Mouse (Mus musculus): Measurements from ENCODE around the gene Ptges3l. TPM values are rescaled to one million over a fixed set of nuclear protein-coding genes. Genes with fewer than 3 reads are reported as not detected.
A peak's percentile ranks its signal among the peaks of the same experiment; 100 is the strongest.
"Not testable (repeated sequence)": the region's sequence is repeated elsewhere in the genome, so short reads cannot be mapped to it uniquely, and the experiment has no call there.

Ptges3l gene
- 11.1 and 12.4 TPM in 2 replicates for polyA plus RNA-seq (2015; fragmentation: Nextera tagmentation; extraction: Ambion mirVana)

DNA sequence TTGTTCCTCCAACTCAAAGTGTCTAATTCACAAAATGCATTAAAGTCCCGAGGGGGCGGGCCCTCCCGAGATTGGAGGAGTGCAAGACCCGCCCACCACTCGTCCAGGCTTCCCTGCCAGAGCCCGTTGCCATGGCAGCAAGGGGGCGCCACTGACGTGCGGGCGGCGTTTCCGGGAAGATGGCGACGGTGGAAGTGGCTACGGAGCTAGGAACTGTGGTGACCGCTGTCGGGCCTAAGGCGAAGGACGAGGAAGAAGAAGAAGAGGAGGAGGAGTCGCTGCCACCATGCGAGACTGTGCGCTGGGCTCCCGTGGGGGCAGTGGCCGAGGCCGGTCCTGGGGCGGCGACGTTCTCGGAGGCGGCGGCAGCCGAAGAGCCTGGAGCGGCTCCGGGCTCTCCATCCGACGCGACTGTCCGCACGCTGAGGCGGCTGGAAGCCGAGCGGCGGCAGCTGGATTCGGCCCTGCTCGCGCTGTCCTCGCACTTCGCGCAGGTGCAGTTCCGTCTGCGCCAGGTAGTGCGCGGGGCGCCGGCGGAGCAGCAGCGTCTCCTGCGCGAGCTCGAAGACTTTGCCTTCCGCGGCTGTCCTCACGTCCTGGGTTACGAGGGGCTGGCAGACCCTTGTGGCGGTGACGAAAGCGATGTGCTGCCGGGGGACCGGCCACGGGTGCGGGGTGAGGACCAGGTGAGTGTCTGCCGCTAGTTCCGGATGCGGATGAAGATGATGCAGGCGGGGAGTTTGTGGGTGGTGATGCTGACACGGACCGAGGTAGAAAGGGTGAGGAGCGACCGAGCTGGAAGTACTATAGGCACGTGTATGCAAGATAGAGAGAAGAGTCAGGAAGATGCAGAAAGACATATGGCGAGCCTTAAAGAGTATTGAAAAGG is at the start of gene Ptges3l, which contains the start of gene Rundc1:
Gene Ptges3l, minus strand, starts transcription at position 409 of the 889 bp plus-strand sequence.
Gene Rundc1, plus strand, starts transcription at position 161 of the 889 bp plus-strand sequence.
- peak within 1 kb of the TSS; percentile 97 for H3K4me3 ChIP-seq (ENCODE audit: low read length)
- WGBS = under 1% methylated on average over 81 of the region's 81 CpGs
- peak; percentile 95 for ATAC-seq
- peak within 1 kb of the TSS; percentile 88 for H3K4me2 ChIP-seq (ENCODE audit: low read depth, low read length)
- peaks cover 19% of the 10 kb centered on the region for H3K4me1 ChIP-seq (ENCODE audit: control insufficient read depth, insufficient read depth, low read length)
- H3K27me3 ChIP-seq (replicated peaks; ENCODE audit: control insufficient read depth, insufficient read depth, low read length) = no peaks in the 10 kb centered on the region
- H3K36me3 ChIP-seq (ENCODE audit: control insufficient read depth, insufficient read depth, low read length) = peaks cover under 1% of the 10 kb centered on the region; the same call in 1 of the 2 replicates
- no peaks in the 10 kb centered on the region for H3K9me3 ChIP-seq (ENCODE audit: control insufficient read depth, low read length)
- H3K9ac ChIP-seq (ENCODE audit: low read depth, low read length) = peak within 1 kb of the TSS; percentile 94
- peak within 1 kb of the TSS; percentile 92 for H3K27ac ChIP-seq (ENCODE audit: low read length)

DNA sequence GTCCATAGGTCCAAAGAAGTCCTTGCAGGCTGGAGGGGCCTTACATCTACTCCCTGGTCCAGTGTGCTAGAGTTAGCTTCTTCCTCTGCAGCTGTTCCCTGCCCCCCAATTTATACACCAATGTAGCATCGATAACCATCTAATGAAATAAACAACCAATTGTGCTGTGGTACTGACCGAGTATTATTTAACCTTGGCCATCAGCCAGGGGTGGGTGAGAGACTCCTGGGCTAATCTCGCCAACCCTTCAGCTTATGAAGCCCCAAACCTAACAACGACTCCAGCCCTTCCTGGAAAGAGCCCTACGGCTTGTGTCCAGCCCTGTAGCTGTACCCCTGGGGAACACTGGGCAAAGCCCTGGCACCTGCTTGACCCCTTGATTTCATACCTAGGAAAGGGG is 49.2 kb upstream of the Ptges3l start:
- ATAC-seq = no peak
- H3K9me3 ChIP-seq (ENCODE audit: control insufficient read depth, low read length) = no peaks in the 10 kb centered on the region
- no peak overlapping the region for H3K9ac ChIP-seq (ENCODE audit: low read depth, low read length)
- 69% methylated on average over 5 of the region's 5 CpGs for WGBS
- peaks cover 10% of the 10 kb centered on the region for H3K4me1 ChIP-seq (ENCODE audit: control insufficient read depth, insufficient read depth, low read length)
- H3K4me2 ChIP-seq (ENCODE audit: low read depth, low read length) = no peak overlapping the region
- no peaks in the 10 kb centered on the region for H3K27me3 ChIP-seq (replicated peaks; ENCODE audit: control insufficient read depth, insufficient read depth, low read length)
- H3K36me3 ChIP-seq (ENCODE audit: control insufficient read depth, insufficient read depth, low read length) = no peaks in the 10 kb centered on the region
- no peak overlapping the region for H3K4me3 ChIP-seq (ENCODE audit: low read length)
- no peak overlapping the region for H3K27ac ChIP-seq (ENCODE audit: low read length)

DNA sequence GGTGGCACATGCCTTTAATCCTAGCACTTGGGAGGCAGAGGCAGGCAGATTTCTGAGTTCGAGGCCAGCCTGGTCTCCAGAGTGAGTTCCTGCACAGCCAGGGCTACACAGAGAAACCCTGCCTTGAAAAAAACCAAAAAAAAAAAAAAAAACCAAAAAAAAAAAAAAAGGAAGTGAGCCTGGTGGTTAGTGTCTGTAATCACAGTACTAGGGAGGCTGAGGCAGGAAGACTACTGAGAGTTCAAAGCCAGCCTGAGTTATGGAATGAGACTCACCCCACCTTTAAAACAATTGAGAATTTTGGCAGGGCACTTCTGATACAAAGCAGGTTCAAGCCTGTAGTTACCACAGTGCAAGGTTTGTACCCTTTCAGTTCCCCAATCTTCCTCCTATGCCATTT is 48.6 kb upstream of the Ptges3l start:
- H3K4me1 ChIP-seq (ENCODE audit: control insufficient read depth, insufficient read depth, low read length); ATAC-seq; H3K9me3 ChIP-seq (ENCODE audit: control insufficient read depth, low read length); H3K27me3 ChIP-seq (replicated peaks; ENCODE audit: control insufficient read depth, insufficient read depth, low read length); H3K27ac ChIP-seq (ENCODE audit: low read length); H3K9ac ChIP-seq (ENCODE audit: low read depth, low read length); H3K36me3 ChIP-seq (ENCODE audit: control insufficient read depth, insufficient read depth, low read length); H3K4me3 ChIP-seq (ENCODE audit: low read length); H3K4me2 ChIP-seq (ENCODE audit: low read depth, low read length): not testable (repeated sequence)
- 77% methylated on average over 1 of the region's 1 CpGs for WGBS

DNA sequence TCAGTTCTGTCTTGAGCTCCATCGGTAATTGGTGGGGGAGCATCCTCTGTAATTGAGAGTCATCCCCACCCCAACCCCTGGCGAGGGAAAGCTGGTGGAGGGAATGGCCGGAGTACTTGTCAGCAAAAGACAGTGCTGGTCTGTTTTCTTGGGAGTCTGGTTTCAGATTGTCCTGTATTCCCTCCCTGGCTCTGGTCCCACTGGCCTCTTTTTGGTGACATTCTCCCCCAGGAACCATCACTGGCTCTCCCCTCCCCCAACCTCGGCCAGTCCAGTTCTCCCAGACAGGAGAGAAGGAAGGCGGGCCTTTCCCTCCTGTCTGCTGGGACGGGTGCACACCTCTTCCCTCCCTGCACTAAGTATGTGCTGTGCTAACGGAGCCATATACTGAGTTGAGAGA is 47.2 kb upstream of the Ptges3l start:
- Histone ChIP-seq H3K4me2 (ENCODE audit: low read depth, low read length) (no peak overlapping the region), H3K4me3 (ENCODE audit: low read length) (no peak overlapping the region), H3K27ac (ENCODE audit: low read length) (no peak overlapping the region), H3K36me3 (ENCODE audit: control insufficient read depth, insufficient read depth, low read length) (no peaks in the 10 kb centered on the region), H3K9me3 (ENCODE audit: control insufficient read depth, low read length) (no peaks in the 10 kb centered on the region), H3K4me1 (ENCODE audit: control insufficient read depth, insufficient read depth, low read length) (peaks cover 8% of the 10 kb centered on the region), H3K27me3 (replicated peaks; ENCODE audit: control insufficient read depth, insufficient read depth, low read length) (no peaks in the 10 kb centered on the region), H3K9ac (ENCODE audit: low read depth, low read length) (no peak overlapping the region)
- 56% methylated on average over 7 of the region's 7 CpGs for WGBS
- no peak for ATAC-seq

DNA sequence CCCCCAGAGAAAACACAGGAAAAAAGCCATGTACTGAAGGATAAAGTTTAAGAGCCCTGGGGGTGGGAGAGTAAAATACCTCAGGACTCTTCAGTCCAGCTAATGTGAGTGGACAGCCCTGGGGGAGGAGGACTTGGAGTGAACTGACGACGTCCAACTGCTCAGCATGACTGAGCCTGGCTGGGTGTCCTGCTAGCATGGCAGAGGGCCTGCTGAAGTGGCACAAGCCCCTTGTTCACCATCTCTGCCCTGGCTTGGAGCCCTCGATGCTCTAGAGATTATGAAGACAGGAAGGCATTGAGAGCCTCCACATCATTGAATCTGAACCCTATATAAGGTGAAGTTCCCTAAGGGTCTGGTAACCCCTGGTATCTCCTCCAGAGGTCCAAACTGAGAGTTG is 46.8 kb upstream of the Ptges3l start:
- Histone ChIP-seq H3K9me3 (ENCODE audit: control insufficient read depth, low read length) (no peaks in the 10 kb centered on the region), H3K36me3 (ENCODE audit: control insufficient read depth, insufficient read depth, low read length) (no peaks in the 10 kb centered on the region), H3K27me3 (replicated peaks; ENCODE audit: control insufficient read depth, insufficient read depth, low read length) (no peaks in the 10 kb centered on the region), H3K4me3 (ENCODE audit: low read length) (no peak overlapping the region), H3K4me2 (ENCODE audit: low read depth, low read length) (no peak overlapping the region), H3K9ac (ENCODE audit: low read depth, low read length) (no peak overlapping the region), H3K27ac (ENCODE audit: low read length) (no peak overlapping the region), H3K4me1 (ENCODE audit: control insufficient read depth, insufficient read depth, low read length) (peaks cover 12% of the 10 kb centered on the region)
- no peak for ATAC-seq
- 49% methylated on average over 3 of the region's 3 CpGs for WGBS

DNA sequence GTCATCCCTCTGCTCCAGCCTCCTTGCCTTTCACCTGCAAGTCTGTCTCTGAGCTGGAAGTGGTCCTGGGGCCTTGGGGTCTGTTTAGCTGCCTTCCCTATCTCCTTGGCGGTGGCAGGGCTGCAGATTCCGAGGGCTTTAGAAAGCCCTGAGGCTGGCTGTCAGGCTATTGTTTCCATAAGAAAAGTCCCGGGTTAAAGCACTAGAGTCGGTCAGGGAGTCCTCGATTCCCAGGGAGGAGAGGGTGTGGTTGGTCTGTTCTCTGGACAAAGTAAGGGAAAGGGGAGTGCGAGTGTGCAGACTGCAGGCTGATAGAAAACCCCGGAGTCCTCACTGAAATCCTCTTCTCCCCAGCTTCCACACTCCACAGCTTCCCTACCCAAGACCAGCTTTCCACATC is 45.1 kb upstream of the Ptges3l start:
- ATAC-seq = no peak
- Histone ChIP-seq H3K9ac (ENCODE audit: low read depth, low read length) (no peak overlapping the region), H3K4me3 (ENCODE audit: low read length) (no peak overlapping the region), H3K9me3 (ENCODE audit: control insufficient read depth, low read length) (no peaks in the 10 kb centered on the region), H3K27me3 (replicated peaks; ENCODE audit: control insufficient read depth, insufficient read depth, low read length) (no peaks in the 10 kb centered on the region), H3K4me2 (ENCODE audit: low read depth, low read length) (no peak overlapping the region), H3K4me1 (ENCODE audit: control insufficient read depth, insufficient read depth, low read length) (peaks cover 12% of the 10 kb centered on the region), H3K27ac (ENCODE audit: low read length) (no peak overlapping the region), H3K36me3 (ENCODE audit: control insufficient read depth, insufficient read depth, low read length) (no peaks in the 10 kb centered on the region)
- WGBS = 47% methylated on average over 7 of the region's 7 CpGs

DNA sequence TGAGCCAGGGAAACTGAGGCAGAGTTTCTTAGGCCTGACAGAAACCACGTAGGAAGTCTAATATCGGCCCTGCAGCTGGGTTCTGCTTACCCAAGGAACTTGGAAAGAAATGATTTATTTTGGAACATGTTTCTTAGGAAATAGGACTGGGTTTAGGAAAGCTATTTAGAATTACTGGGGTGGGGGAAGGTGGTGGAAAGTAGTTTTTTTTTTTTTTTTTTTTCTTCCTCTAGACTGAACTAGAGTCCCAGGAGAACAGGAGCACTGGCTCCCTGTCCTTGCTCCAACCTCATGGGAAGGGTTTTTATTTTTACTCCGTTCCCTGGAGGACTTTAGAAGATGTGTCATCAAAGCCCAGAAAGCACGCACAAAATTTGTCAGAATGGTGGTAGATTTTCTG is 44.0 kb upstream of the Ptges3l start:
- Histone ChIP-seq H3K9ac (ENCODE audit: low read depth, low read length) (no peak overlapping the region; the same call in 1 of the 2 replicates), H3K4me3 (ENCODE audit: low read length) (peak overlapping the region; percentile 82), H3K9me3 (ENCODE audit: control insufficient read depth, low read length) (no peaks in the 10 kb centered on the region), H3K36me3 (ENCODE audit: control insufficient read depth, insufficient read depth, low read length) (no peaks in the 10 kb centered on the region), H3K4me2 (ENCODE audit: low read depth, low read length) (peak overlapping the region; percentile 96), H3K27me3 (replicated peaks; ENCODE audit: control insufficient read depth, insufficient read depth, low read length) (no peaks in the 10 kb centered on the region), H3K27ac (ENCODE audit: low read length) (no peak overlapping the region), H3K4me1 (ENCODE audit: control insufficient read depth, insufficient read depth, low read length) (peaks cover 16% of the 10 kb centered on the region)
- 57% methylated on average over 4 of the region's 4 CpGs for WGBS
- ATAC-seq = no peak

DNA sequence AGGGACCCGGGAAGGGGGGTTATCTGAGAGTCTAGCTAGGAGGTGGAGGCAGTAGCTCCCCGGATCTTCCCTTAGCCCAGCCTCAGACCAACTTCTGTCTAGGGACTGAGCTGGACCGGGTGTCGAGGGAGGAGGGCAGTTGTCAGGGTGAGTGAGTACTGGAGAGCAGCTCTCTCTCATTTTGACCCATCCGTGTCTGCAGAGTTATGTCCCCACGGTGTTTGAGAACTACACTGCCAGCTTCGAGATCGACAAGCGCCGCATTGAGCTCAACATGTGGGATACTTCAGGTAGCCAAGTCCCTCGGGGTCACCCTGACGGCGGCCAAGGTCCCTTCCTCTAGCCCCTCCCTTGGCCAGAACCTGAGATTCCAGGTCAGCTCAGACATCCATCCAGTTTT is 43.6 kb upstream of the Ptges3l start:
- no peak for ATAC-seq
- WGBS = 4% methylated on average over 13 of the region's 13 CpGs
- Histone ChIP-seq H3K4me1 (ENCODE audit: control insufficient read depth, insufficient read depth, low read length) (peaks cover 20% of the 10 kb centered on the region), H3K4me3 (ENCODE audit: low read length) (peak overlapping the region; percentile 82), H3K36me3 (ENCODE audit: control insufficient read depth, insufficient read depth, low read length) (no peaks in the 10 kb centered on the region), H3K9me3 (ENCODE audit: control insufficient read depth, low read length) (no peaks in the 10 kb centered on the region), H3K9ac (ENCODE audit: low read depth, low read length) (peak overlapping the region; percentile 84), H3K27ac (ENCODE audit: low read length) (peak overlapping the region; percentile 80), H3K4me2 (ENCODE audit: low read depth, low read length) (peak overlapping the region; percentile 96), H3K27me3 (replicated peaks; ENCODE audit: control insufficient read depth, insufficient read depth, low read length) (no peaks in the 10 kb centered on the region)

DNA sequence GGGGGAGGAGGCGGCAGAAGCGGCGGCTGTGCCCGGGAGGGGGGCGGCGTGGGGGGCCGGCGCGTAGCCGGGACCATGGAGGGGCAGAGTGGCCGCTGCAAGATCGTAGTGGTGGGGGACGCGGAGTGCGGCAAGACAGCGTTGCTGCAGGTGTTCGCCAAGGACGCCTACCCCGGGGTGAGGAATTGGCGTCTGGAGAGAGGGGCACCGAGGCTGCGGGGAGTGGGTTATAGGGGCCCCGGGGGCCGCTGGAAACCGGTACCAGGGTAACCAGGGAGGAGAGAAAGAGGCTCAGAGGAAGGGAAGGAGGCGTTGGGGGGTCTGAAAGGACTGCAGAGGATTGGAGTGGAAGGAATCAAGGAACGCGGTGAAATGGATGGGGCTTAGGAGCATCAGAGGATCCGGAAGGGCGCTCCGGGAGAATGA is 43.1 kb upstream of the Ptges3l start:
- 1% methylated on average over 30 of the region's 31 CpGs for WGBS
- Histone ChIP-seq H3K36me3 (ENCODE audit: control insufficient read depth, insufficient read depth, low read length) (no peaks in the 10 kb centered on the region), H3K4me2 (ENCODE audit: low read depth, low read length) (peak overlapping the region; percentile 96), H3K4me3 (ENCODE audit: low read length) (peak overlapping the region; percentile 82), H3K9me3 (ENCODE audit: control insufficient read depth, low read length) (no peaks in the 10 kb centered on the region), H3K4me1 (ENCODE audit: control insufficient read depth, insufficient read depth, low read length) (peaks cover 24% of the 10 kb centered on the region), H3K27ac (ENCODE audit: low read length) (peak overlapping the region; percentile 80), H3K27me3 (replicated peaks; ENCODE audit: control insufficient read depth, insufficient read depth, low read length) (no peaks in the 10 kb centered on the region), H3K9ac (ENCODE audit: low read depth, low read length) (peak overlapping the region; percentile 84)
- ATAC-seq = peak; percentile 10; the same call in 1 of the 2 replicates

Measured in intestine, embryonic 16.5 days (tissue).